8 mouse cellular contexts compared by ENCODE assay signal in the genomic region with DNA sequence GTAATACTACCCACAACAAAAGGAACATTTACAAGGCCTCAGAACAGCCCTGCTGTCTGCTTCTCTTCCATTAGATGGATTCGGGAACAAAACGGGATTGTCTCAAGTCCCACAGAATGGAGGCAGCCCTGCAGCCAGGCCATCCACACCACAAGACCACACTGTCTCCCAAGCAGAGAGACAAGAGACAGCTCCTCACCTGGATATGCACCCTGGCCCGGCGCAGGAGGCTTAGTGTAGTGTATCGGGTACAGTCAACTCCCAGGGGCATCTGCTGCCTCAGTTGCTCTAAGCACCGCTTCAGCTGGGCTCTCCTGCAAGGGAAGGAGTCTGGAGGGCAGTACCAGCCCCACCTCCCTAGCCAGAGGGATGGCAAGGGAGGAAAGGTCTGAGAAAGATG. TPM values are rescaled to one million over a fixed set of nuclear protein-coding genes. Genes with fewer than 3 reads are reported as not detected.
A peak's percentile ranks its signal among the peaks of the same experiment; 100 is the strongest.
DNase-seq lines count a peak whose midpoint lies in the region; ATAC-seq and TF ChIP-seq lines count a peak whose summit lies in the region.

No protein-coding gene starts in this region.

- no peaks in the 10 kb centered on the region for H3K9me3 ChIP-seq in heart, embryonic 16.5 days (replicated peaks; ENCODE audit: control insufficient read depth, low read length)
- H3K9me3 ChIP-seq in hindbrain, embryonic 14.5 days (ENCODE audit: control insufficient read depth, low read length): no peaks in the 10 kb centered on the region
- no peaks in the 10 kb centered on the region for H3K9me3 ChIP-seq in midbrain, embryonic 12.5 days

- peak overlapping the region; percentile 66 for H3K4me2 ChIP-seq in heart, embryonic 16.5 days (ENCODE audit: low read depth, low read length)
- peak overlapping the region; percentile 91; the same call in 1 of the 2 replicates for H3K4me2 ChIP-seq in hindbrain, embryonic 14.5 days (replicated peaks)
- peak overlapping the region; percentile 88 for H3K4me2 ChIP-seq in midbrain, embryonic 12.5 days (replicated peaks)

- H3K9ac ChIP-seq in heart, embryonic 16.5 days (ENCODE audit: low read length): peak overlapping the region; percentile 74
- H3K9ac ChIP-seq in hindbrain, embryonic 14.5 days: no peak overlapping the region
- peak overlapping the region; percentile 82; the same call in 1 of the 2 replicates for H3K9ac ChIP-seq in midbrain, embryonic 12.5 days (replicated peaks)

- no peak for DNase-seq in heart, postnatal 25 days (ENCODE audit: low spot score)
- DNase-seq in hindbrain, embryonic 14.5 days (ENCODE audit: low spot score): no peak
- no peak for DNase-seq in right cerebral cortex, postnatal 14 days
- no peak for DNase-seq in ovary, postnatal 14 days (ENCODE audit: low spot score)

- H3K36me3 ChIP-seq in heart, embryonic 16.5 days (ENCODE audit: control insufficient read depth, insufficient read depth): peaks cover 26% of the 10 kb centered on the region
- H3K36me3 ChIP-seq in hindbrain, embryonic 14.5 days (replicated peaks; ENCODE audit: control insufficient read depth, insufficient read depth): peaks cover 30% of the 10 kb centered on the region
- H3K36me3 ChIP-seq in midbrain, embryonic 12.5 days: peaks cover 31% of the 10 kb centered on the region

- no peak for TF ChIP-seq CTCF in bone marrow, adult 2 months (IDR thresholded peaks at IDR 0.05; ENCODE audit: control insufficient read depth, insufficient read depth, low read length)

- no peak overlapping the region for H3K27ac ChIP-seq in heart, embryonic 16.5 days (ENCODE audit: low read length)
- no peak overlapping the region for H3K27ac ChIP-seq in bone marrow, adult 2 months (ENCODE audit: control insufficient read depth, insufficient read depth, low read depth, low read length, poor library complexity)
- no peak overlapping the region for H3K27ac ChIP-seq in hindbrain, embryonic 14.5 days
- no peak overlapping the region for H3K27ac ChIP-seq in midbrain, embryonic 12.5 days (replicated peaks)

- no peak for TF ChIP-seq POLR2A in bone marrow, adult 2 months (IDR thresholded peaks at IDR 0.05; ENCODE audit: borderline replicate concordance, control insufficient read depth, low read depth, low read length)

- ATAC-seq in heart, embryonic 16.5 days (replicated peaks; ENCODE audit: extremely low read depth, insufficient read depth, low FRiP score): no peak
- no peak for ATAC-seq in hindbrain, embryonic 14.5 days (ENCODE audit: low FRiP score)
- ATAC-seq in midbrain, embryonic 12.5 days (ENCODE audit: low FRiP score, low read depth): no peak
- no peak for ATAC-seq in erythroid progenitor cell, adult 5-6 weeks (replicated peaks; ENCODE audit: low FRiP score, poor library complexity, severe bottlenecking)

- H3K4me3 ChIP-seq in heart, embryonic 16.5 days (ENCODE audit: low read length): peak overlapping the region; percentile 78
- H3K4me3 ChIP-seq in bone marrow, adult 2 months (replicated peaks; ENCODE audit: control insufficient read depth, low read depth, low read length): peak overlapping the region; percentile 64
- H3K4me3 ChIP-seq in hindbrain, embryonic 14.5 days (replicated peaks; ENCODE audit: low read length): no peak overlapping the region
- peak overlapping the region; percentile 72 for H3K4me3 ChIP-seq in midbrain, embryonic 12.5 days

- intact Hi-C loops in heart, postnatal 25 days (cut with DNase I): no loop called here

- H3K27me3 ChIP-seq in heart, embryonic 16.5 days (ENCODE audit: control insufficient read depth, insufficient read depth, low read length): no peaks in the 10 kb centered on the region
- no peaks in the 10 kb centered on the region for H3K27me3 ChIP-seq in hindbrain, embryonic 14.5 days (ENCODE audit: control insufficient read depth, insufficient read depth, low read length)
- H3K27me3 ChIP-seq in midbrain, embryonic 12.5 days: peaks cover 11% of the 10 kb centered on the region; the same call in 1 of the 2 replicates

- 78% methylated on average over 6 of the region's 6 CpGs for WGBS in heart, embryonic 16.5 days
- 84% methylated on average over 6 of the region's 6 CpGs for WGBS in bone marrow, adult 2 months
- 90% methylated on average over 6 of the region's 6 CpGs for WGBS in hindbrain, embryonic 14.5 days
- WGBS in midbrain, embryonic 12.5 days: 84% methylated on average over 6 of the region's 6 CpGs

- peaks cover 38% of the 10 kb centered on the region for H3K4me1 ChIP-seq in heart, embryonic 16.5 days (ENCODE audit: control insufficient read depth, insufficient read depth, low read length)
- peaks cover 3% of the 10 kb centered on the region for H3K4me1 ChIP-seq in bone marrow, adult 2 months (ENCODE audit: control insufficient read depth, insufficient read depth, low read length)
- H3K4me1 ChIP-seq in hindbrain, embryonic 14.5 days (replicated peaks; ENCODE audit: control insufficient read depth, insufficient read depth, low read length): peaks cover 24% of the 10 kb centered on the region
- H3K4me1 ChIP-seq in midbrain, embryonic 12.5 days: peaks cover 47% of the 10 kb centered on the region

RNA-seq across cellular contexts. Expression of gene Mxd3, which starts 1.5 kb away (rescaled TPM):
- 29.2 and 29.4 TPM in 2 replicates for polyA plus RNA-seq in heart, embryonic 16.5 days (2015; fragmentation: Nextera tagmentation; extraction: Ambion mirVana)
- total RNA-seq in heart, postnatal 25 days (2021): under 1 TPM; 0.36 to 0.65 TPM
- 46.2 and 59.0 TPM in 2 replicates for polyA plus RNA-seq in bone marrow, adult 2 months (2011; ENCODE audit: insufficient read depth, insufficient read length, low replicate concordance, missing spikeins)
- polyA plus RNA-seq in hindbrain, embryonic 14.5 days (2014; fragmentation: Nextera tagmentation; extraction: Ambion mirVana): 8.4 and 8.7 TPM in 2 replicates
- 28.7 and 32.1 TPM in 2 replicates for polyA plus RNA-seq in midbrain, embryonic 12.5 days (2016; fragmentation: Nextera tagmentation; extraction: Ambion mirVana)
- 293 and 332 TPM in 2 replicates for total RNA-seq in erythroid progenitor cell, adult 5-6 weeks (2015; ENCODE audit: low replicate concordance)
- 162 and 195 TPM in 2 replicates for total RNA-seq in erythroid progenitor cell, adult 5-6 weeks (2017; ENCODE audit: low replicate concordance)

RNA-seq across cellular contexts. Expression of gene Rab24, which starts 6.4 kb away (rescaled TPM):
- polyA plus RNA-seq in heart, embryonic 16.5 days (2015; fragmentation: Nextera tagmentation; extraction: Ambion mirVana): 67.4 and 74.8 TPM in 2 replicates
- total RNA-seq in heart, postnatal 25 days (2021): 10 to 100 TPM; 36.6 to 37.0 TPM
- 119 and 194 TPM in 2 replicates for polyA plus RNA-seq in bone marrow, adult 2 months (2011; ENCODE audit: insufficient read depth, insufficient read length, low replicate concordance, missing spikeins)
- 92.6 and 95.8 TPM in 2 replicates for polyA plus RNA-seq in hindbrain, embryonic 14.5 days (2014; fragmentation: Nextera tagmentation; extraction: Ambion mirVana)
- 99.6 and 111 TPM in 2 replicates for polyA plus RNA-seq in midbrain, embryonic 12.5 days (2016; fragmentation: Nextera tagmentation; extraction: Ambion mirVana)
- total RNA-seq in erythroid progenitor cell, adult 5-6 weeks (2015; ENCODE audit: low replicate concordance): 83.3 and 153 TPM in 2 replicates
- 19.8 and 40.4 TPM in 2 replicates for total RNA-seq in erythroid progenitor cell, adult 5-6 weeks (2017; ENCODE audit: low replicate concordance)

RNA-seq across cellular contexts. Expression of gene Prelid1, which starts 7.9 kb away (rescaled TPM):
- 339 and 346 TPM in 2 replicates for polyA plus RNA-seq in heart, embryonic 16.5 days (2015; fragmentation: Nextera tagmentation; extraction: Ambion mirVana)
- 10 to 100 TPM; 49.8 to 52.9 TPM for total RNA-seq in heart, postnatal 25 days (2021)
- 74.2 and 109 TPM in 2 replicates for polyA plus RNA-seq in bone marrow, adult 2 months (2011; ENCODE audit: insufficient read depth, insufficient read length, low replicate concordance, missing spikeins)
- polyA plus RNA-seq in hindbrain, embryonic 14.5 days (2014; fragmentation: Nextera tagmentation; extraction: Ambion mirVana): 347 and 348 TPM in 2 replicates
- polyA plus RNA-seq in midbrain, embryonic 12.5 days (2016; fragmentation: Nextera tagmentation; extraction: Ambion mirVana): 317 and 349 TPM in 2 replicates
- 81.3 and 131 TPM in 2 replicates for total RNA-seq in erythroid progenitor cell, adult 5-6 weeks (2015; ENCODE audit: low replicate concordance)
- 30.9 and 39.1 TPM in 2 replicates for total RNA-seq in erythroid progenitor cell, adult 5-6 weeks (2017; ENCODE audit: low replicate concordance)

RNA-seq across cellular contexts. Expression of gene Lman2, which starts 34.4 kb away (rescaled TPM):
- polyA plus RNA-seq in heart, embryonic 16.5 days (2015; fragmentation: Nextera tagmentation; extraction: Ambion mirVana): 84.2 and 84.5 TPM in 2 replicates
- 10 to 100 TPM; 49.1 to 49.8 TPM for total RNA-seq in heart, postnatal 25 days (2021)
- 31.3 and 50.1 TPM in 2 replicates for polyA plus RNA-seq in bone marrow, adult 2 months (2011; ENCODE audit: insufficient read depth, insufficient read length, low replicate concordance, missing spikeins)
- 44.8 and 49.2 TPM in 2 replicates for polyA plus RNA-seq in hindbrain, embryonic 14.5 days (2014; fragmentation: Nextera tagmentation; extraction: Ambion mirVana)
- 91.8 and 94.7 TPM in 2 replicates for polyA plus RNA-seq in midbrain, embryonic 12.5 days (2016; fragmentation: Nextera tagmentation; extraction: Ambion mirVana)
- total RNA-seq in erythroid progenitor cell, adult 5-6 weeks (2015; ENCODE audit: low replicate concordance): 45.7 and 55.1 TPM in 2 replicates
- total RNA-seq in erythroid progenitor cell, adult 5-6 weeks (2017; ENCODE audit: low replicate concordance): 56.6 and 75.6 TPM in 2 replicates

RNA-seq across cellular contexts. Expression of gene Rgs14, which starts 41.4 kb away (rescaled TPM):
- 1.4 and 2.4 TPM in 2 replicates for polyA plus RNA-seq in heart, embryonic 16.5 days (2015; fragmentation: Nextera tagmentation; extraction: Ambion mirVana)
- total RNA-seq in heart, postnatal 25 days (2021): under 1 TPM; 0.50 to 0.57 TPM
- polyA plus RNA-seq in bone marrow, adult 2 months (2011; ENCODE audit: insufficient read depth, insufficient read length, low replicate concordance, missing spikeins): 20.6 and 51.6 TPM in 2 replicates
- 0.40 and 0.72 TPM in 2 replicates for polyA plus RNA-seq in hindbrain, embryonic 14.5 days (2014; fragmentation: Nextera tagmentation; extraction: Ambion mirVana)
- 0.47 and 0.59 TPM in 2 replicates for polyA plus RNA-seq in midbrain, embryonic 12.5 days (2016; fragmentation: Nextera tagmentation; extraction: Ambion mirVana)
- total RNA-seq in erythroid progenitor cell, adult 5-6 weeks (2015; ENCODE audit: low replicate concordance): 9.0 and 14.7 TPM in 2 replicates
- 4.2 and 7.9 TPM in 2 replicates for total RNA-seq in erythroid progenitor cell, adult 5-6 weeks (2017; ENCODE audit: low replicate concordance)
